Mouse (Mus musculus): ENCODE data around the gene St3gal5. TPM values are rescaled to one million over a fixed set of nuclear protein-coding genes. Genes with fewer than 3 reads are reported as not detected.
A peak's percentile ranks its signal among the peaks of the same experiment; 100 is the strongest.

Gene St3gal5
- polyA plus RNA-seq, 1 experiment from 2014 or later, result 42.0 TPM

- ATAC-seq (no peak), DNase-seq (ENCODE audit: low read depth, low spot score) (no peak)
- TF ChIP-seq CTCF (IDR thresholded peaks at IDR 0.05), result no peak
- ChIA-PET CTCF (interaction anchor here (1.1 kb wide), 1 partner anchor 57 kb away, joined by 3 read pairs; no protein-coding TSS in a partner anchor), POLR2A (interaction anchor here (0.5 kb wide), 1 partner anchor 69 kb away, joined by 4 read pairs; no protein-coding TSS in a partner anchor)
- no peaks in the 10 kb centered on the region for H3K27me3 ChIP-seq
- in situ Hi-C loops (cut with MboI; ENCODE audit: low pct_unique_long_range_greater_than_20kb), result no loop called here
Observed at GRCm38 (mm10) chr6:72179562-72180502, 82.4 kb downstream of the St3gal5 start.

GRCm38 (mm10) chr6:72184576-72184975 is 87.2 kb downstream of the St3gal5 start:
- in situ Hi-C loops (cut with MboI; ENCODE audit: low pct_unique_long_range_greater_than_20kb), result no loop called here
- ChIA-PET POLR2A (interaction anchor here (2.9 kb wide), 1 partner anchor 51 kb away, joined by 11 read pairs; the partner anchor contains the start of gene Atoh8), CTCF (interaction anchor here (1.2 to 5.9 kb wide), 3 partner anchors 9 to 57 kb away, joined by 3 to 64 read pairs (median 16); partner anchors contain the start of gene Atoh8)
- ATAC-seq, result no peak
- TF ChIP-seq CTCF (IDR thresholded peaks at IDR 0.05), result no peak
- no peak for DNase-seq (ENCODE audit: low read depth, low spot score)
- no peaks in the 10 kb centered on the region for H3K27me3 ChIP-seq

GRCm38 (mm10) chr6:72185893-72186490 is 88.6 kb downstream of the St3gal5 start:
- peak; percentile 48 for ATAC-seq
- POLR2A ChIA-PET, result interaction anchor here (0.6 to 2.9 kb wide), 3 partner anchors 50 to 355 kb away, joined by 3 to 11 read pairs (median 4); partner anchors contain the start of genes Atoh8 and Immt
- peak; percentile 95 for TF ChIP-seq CTCF (IDR thresholded peaks at IDR 0.05)
- DNase-seq (ENCODE audit: low read depth, low spot score), result no peak
- in situ Hi-C loops (cut with MboI; ENCODE audit: low pct_unique_long_range_greater_than_20kb), result loop anchor here (5.0 kb wide), 1 partner anchor 56 kb away; no protein-coding TSS in a partner anchor
- CTCF ChIA-PET, result interaction anchor here (0.7 to 5.9 kb wide), 15 partner anchors 10 to 76 kb away, joined by 3 to 64 read pairs (median 6); partner anchors contain the start of gene Atoh8
- H3K27me3 ChIP-seq, result no peaks in the 10 kb centered on the region

GRCm38 (mm10) chr6:72186809-72187208 is 89.4 kb downstream of the St3gal5 start:
- H3K27me3 ChIP-seq, result no peaks in the 10 kb centered on the region
- no peak for TF ChIP-seq CTCF (IDR thresholded peaks at IDR 0.05)
- in situ Hi-C loops (cut with MboI; ENCODE audit: low pct_unique_long_range_greater_than_20kb), result loop anchor here (5.0 kb wide), 1 partner anchor 55 kb away; no protein-coding TSS in a partner anchor
- ATAC-seq, result no peak
- CTCF ChIA-PET, result interaction anchor here (0.7 to 5.9 kb wide), 14 partner anchors 11 to 75 kb away, joined by 3 to 64 read pairs (median 6); partner anchors contain the start of gene Atoh8
- POLR2A ChIA-PET, result interaction anchor here (0.6 to 2.9 kb wide), 4 partner anchors 29 to 356 kb away, joined by 3 to 11 read pairs (median 4); partner anchors contain the start of genes Atoh8 and Immt
- DNase-seq (ENCODE audit: low read depth, low spot score), result no peak

- no peak for TF ChIP-seq CTCF (IDR thresholded peaks at IDR 0.05)
- ATAC-seq (no peak), DNase-seq (ENCODE audit: low read depth, low spot score) (no peak)
- in situ Hi-C loops (cut with MboI; ENCODE audit: low pct_unique_long_range_greater_than_20kb), result loop anchor here (5.0 kb wide), 1 partner anchor 53 kb away; no protein-coding TSS in a partner anchor
- ChIA-PET CTCF (interaction anchor here (1.4 to 5.9 kb wide), 3 partner anchors 48 to 71 kb away, joined by 3 to 64 read pairs (median 20); partner anchors contain the start of gene Atoh8), POLR2A (interaction anchor here (0.5 kb wide), 1 partner anchor 28 kb away, joined by 6 read pairs; no protein-coding TSS in a partner anchor)
- no peaks in the 10 kb centered on the region for H3K27me3 ChIP-seq
Observed at GRCm38 (mm10) chr6:72189061-72189863, 91.9 kb downstream of the St3gal5 start.

- in situ Hi-C loops (cut with MboI; ENCODE audit: low pct_unique_long_range_greater_than_20kb), result no loop called here
- H3K27me3 ChIP-seq, result no peaks in the 10 kb centered on the region
- POLR2A ChIA-PET, result interaction anchor here (0.5 kb wide), 1 partner anchor 28 kb away, joined by 6 read pairs; no protein-coding TSS in a partner anchor
- DNase-seq (ENCODE audit: low read depth, low spot score) (no peak), ATAC-seq (no peak)
- no peak for TF ChIP-seq CTCF (IDR thresholded peaks at IDR 0.05)
- CTCF ChIA-PET, result interaction anchor here (0.7 to 5.9 kb wide), 3 partner anchors 43 to 70 kb away, joined by 3 to 64 read pairs (median 20); partner anchors contain the start of gene Atoh8
Observed at GRCm38 (mm10) chr6:72190120-72190519, 92.7 kb downstream of the St3gal5 start.

GRCm38 (mm10) chr6:72190577-72190976 is 93.2 kb downstream of the St3gal5 start:
- ATAC-seq (no peak), DNase-seq (ENCODE audit: low read depth, low spot score) (no peak)
- H3K27me3 ChIP-seq, result no peaks in the 10 kb centered on the region
- CTCF ChIA-PET, result interaction anchor here (0.7 to 3.5 kb wide), 3 partner anchors 43 to 70 kb away, joined by 3 to 20 read pairs (median 3); no protein-coding TSS in a partner anchor
- in situ Hi-C loops (cut with MboI; ENCODE audit: low pct_unique_long_range_greater_than_20kb), result no loop called here
- no peak for TF ChIP-seq CTCF (IDR thresholded peaks at IDR 0.05)
- POLR2A ChIA-PET, result no interaction called here

GRCm38 (mm10) chr6:72196660-72197059 is 99.3 kb downstream of the St3gal5 start:
- TF ChIP-seq CTCF (IDR thresholded peaks at IDR 0.05), result no peak
- ATAC-seq (no peak), DNase-seq (ENCODE audit: low read depth, low spot score) (no peak)
- no peaks in the 10 kb centered on the region for H3K27me3 ChIP-seq
- POLR2A ChIA-PET, result no interaction called here
- in situ Hi-C loops (cut with MboI; ENCODE audit: low pct_unique_long_range_greater_than_20kb), result no loop called here
- CTCF ChIA-PET, result interaction anchor here (0.7 to 1.3 kb wide), 2 partner anchors 19 to 40 kb away, joined by 3 read pairs; no protein-coding TSS in a partner anchor

GRCm38 (mm10) chr6:72197515-72197914 is 100.1 kb downstream of the St3gal5 start:
- H3K27me3 ChIP-seq, result no peaks in the 10 kb centered on the region
- CTCF ChIA-PET, result no interaction called here
- ATAC-seq (no peak), DNase-seq (ENCODE audit: low read depth, low spot score) (no peak)
- in situ Hi-C loops (cut with MboI; ENCODE audit: low pct_unique_long_range_greater_than_20kb), result no loop called here
- no peak for TF ChIP-seq CTCF (IDR thresholded peaks at IDR 0.05)
- POLR2A ChIA-PET, result interaction anchor here (0.6 kb wide), 1 partner anchor 18 kb away, joined by 4 read pairs; no protein-coding TSS in a partner anchor

All from Patski (cell line).